Mouse (Mus musculus) kidney, adult 8-10 months (tissue): ENCODE measurements around the gene Palld.

Experiments used
- DNase-seq, 2 experiments: peaks; one replicate each; pipeline ENCODE4 v3.0.0; 2022

Palld gene

GRCm38 (mm10) chr8:61487597-61488156, 414.8 kb downstream of the Palld start, which contains the start of gene Cbr4:
Cbr4 (plus strand) TSS chr8:61487734.
- peak; percentile 86 to 88 for DNase-seq

DNA sequence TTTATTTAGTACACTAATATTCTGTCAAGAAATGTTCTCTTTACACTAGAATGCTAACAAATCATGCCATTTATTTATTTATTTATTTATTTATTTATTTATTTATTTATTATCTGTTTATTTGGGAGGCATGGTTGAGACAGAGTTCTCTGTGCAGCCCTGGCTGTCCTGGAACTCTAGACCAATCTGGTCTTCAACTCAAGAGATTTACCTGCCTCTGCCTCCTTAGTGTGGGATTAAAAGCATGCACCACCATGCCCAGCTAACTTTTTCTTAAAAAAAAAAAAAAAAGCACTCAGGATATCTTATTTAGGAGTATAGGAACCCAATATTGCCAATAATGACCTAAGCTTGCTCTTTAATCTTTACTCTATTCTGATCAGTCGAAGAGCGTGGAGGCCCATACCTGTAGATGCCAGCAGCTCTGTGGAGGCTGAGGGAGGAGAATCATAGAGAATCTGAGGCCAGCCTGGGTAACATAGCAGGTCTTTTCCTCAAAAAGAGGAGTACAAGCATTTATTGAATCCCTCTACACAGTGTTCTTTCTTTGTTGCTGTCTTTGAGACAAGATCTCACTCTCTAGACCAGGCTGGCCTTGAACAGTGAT, 415.5 kb downstream of the Palld start:
- no peak for DNase-seq

DNA sequence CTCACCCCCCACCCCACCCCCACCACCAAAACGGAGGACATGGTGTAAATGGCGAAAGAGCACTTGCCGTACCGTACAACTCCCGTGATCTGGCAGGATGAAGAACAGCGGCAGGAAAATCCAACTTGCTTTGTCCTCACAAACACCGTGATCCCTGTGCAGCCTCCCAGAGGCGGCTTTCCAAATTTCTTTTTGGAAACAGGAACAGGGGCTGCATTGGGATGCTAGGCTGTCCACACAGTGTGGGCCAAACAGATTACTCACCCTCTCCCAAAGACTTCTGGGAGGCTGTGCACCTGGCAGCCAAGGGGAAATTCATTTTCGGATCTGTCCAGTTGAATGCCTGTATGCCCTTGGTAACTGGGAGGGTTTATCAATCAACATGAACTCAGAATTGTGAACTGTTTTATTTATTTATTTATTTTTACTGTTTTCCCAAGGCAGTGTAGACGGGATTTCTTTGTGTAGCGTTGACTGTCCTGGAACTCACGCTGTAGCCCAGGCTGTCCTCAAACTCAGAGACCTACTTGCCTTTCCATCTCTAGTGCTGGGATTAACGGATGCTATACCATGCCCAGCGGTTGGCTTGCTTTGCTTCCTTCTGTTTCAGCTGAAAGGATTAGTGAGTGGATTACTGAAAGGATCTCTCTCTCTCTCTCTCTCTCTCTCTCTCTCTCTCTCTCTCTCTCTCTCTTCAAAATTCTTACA, 422.1 kb downstream of the Palld start:
- no peak for DNase-seq

- peak; percentile 61 to 74 for DNase-seq
Observed at GRCm38 (mm10) chr8:61479506-61480214, 422.8 kb downstream of the Palld start.

DNA sequence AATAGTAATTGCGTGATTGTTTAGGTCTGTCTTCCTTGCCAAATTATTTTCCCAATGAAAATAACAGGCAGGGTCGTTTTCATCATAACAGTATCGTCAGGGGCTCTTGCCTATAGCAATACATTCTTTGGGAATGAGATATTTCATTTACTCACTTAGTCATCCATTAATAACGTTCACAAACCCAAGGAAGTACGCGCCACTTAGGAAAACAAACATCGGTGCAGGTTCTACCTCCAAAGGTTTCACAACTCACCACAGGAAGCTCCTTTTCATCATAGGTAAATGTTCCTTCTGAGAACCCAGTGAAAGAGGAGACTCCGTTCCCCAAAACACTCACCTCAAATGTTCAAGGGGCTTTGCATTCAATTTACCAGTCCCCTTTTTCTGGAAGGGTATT, 423.7 kb downstream of the Palld start:
- DNase-seq = no peak

DNA sequence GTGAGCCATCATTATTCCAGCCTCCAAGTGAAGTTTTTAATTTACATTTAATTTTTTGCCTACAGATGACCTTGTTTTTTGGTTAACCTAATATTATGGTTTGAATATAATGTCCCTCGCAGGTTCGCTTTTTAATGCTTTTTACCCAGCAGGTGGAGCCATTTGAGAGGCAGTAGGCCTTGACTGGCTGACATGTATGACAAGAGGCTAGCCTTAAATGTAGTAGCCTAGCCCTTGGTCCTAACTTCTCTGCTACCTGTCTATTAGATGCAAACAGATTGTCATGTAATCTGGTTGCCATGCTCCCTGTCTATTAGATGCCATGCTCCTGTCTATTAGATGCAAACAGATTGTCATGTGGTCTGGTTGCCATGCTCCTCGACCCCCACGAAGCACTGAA, 424.3 kb downstream of the Palld start:
- DNase-seq = no peak

GRCm38 (mm10) chr8:61476160-61476559, 426.3 kb downstream of the Palld start:
- no peak for DNase-seq

GRCm38 (mm10) chr8:61475251-61475673, 427.2 kb downstream of the Palld start:
- DNase-seq = peak in 1 of 2 experiments; percentile 33

- DNase-seq = no peak
Observed at GRCm38 (mm10) chr8:61470213-61470612, 432.3 kb downstream of the Palld start.

DNA sequence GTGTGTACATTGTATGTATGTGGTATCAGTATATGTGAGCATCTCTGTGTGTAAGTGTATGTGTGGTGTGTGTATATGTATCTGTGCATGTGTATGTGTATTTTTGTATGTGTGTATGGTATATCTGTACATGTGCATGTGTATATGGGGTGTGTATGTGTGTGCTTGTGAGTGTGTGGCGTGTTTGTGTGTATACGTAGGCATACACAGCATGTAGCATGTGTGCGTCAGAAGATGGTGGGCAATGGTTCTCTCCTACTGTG, 435.0 kb downstream of the Palld start:
- DNase-seq = no peak

DNA sequence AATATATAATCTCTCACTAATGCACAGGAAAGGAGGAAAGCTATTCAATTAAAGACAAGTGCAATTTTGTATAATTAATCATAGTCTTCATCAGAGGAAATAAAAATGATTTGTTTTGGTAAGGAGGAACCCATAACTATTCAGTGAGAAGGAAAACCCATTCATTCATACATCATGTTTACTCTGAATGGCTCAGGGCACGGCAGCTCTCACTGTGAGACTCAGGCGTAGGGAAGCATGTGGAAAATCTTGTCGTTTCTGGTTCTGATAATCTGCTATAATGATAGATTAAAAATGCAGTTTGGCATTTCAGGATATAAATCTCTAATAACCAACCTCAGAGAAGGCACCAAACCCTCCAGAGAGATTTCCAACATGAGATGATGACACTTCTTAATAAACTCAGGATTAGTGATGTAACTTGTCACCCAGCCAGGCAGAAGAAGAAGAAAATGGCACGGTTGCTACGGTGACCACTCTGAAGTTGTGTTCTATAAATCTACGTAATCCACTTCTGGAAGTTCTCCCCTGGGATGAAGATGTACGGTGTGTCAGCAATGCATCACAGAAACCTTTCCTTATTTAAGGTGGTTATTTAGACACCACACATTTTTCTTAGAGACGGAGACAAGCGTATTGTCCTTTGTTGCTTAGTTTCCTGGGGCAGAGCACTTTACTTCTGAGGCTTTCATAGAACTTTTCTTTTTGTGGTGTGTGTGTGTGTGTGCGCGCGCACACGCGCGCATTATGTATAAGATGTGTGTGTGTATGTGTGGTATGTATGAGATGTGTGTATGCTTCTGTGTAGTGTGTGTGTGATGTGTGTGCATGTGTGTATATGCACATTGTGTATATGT, 435.6 kb downstream of the Palld start:
- DNase-seq = no peak

DNA sequence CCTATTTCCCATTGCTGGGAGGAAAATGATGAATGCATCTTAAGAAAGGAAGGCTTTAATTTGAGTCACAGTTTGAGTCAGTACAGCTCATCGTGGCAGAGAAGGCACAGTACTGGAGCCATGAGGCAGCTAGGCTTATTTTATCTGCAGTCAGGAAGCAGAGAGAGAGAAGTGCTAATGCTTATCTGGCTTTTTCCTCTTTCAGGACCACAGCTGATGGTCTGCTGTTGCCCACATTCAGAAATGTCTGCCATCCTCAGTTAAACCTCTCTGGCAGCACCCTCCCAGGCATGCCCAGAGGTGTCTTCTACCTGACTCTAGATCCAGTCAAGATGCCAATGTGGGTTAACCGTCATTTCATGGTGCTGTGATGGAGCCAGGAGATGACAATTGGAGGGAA, 438.1 kb downstream of the Palld start:
- no peak for DNase-seq

DNA sequence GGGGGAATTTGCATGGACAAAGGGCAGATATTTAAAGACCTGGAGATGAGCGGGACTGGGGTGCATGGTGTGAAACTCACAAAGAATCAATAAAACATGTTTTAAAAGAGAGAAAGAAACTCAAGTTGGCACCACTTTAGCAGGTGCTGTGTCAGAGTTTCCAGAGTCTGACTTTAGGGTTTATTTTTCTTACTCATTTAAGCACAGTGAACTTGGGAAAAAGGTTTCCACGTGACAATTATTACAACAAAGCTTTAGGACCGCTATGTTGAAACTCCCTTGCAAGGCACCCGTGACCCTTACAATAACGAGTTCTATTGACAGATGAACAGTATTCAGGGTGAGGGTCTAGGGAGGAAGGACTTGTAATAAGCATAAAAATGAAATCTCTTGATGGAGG, 440.3 kb downstream of the Palld start:
- no peak for DNase-seq
